8 mouse cellular contexts compared by ENCODE assay signal in the genomic region with DNA sequence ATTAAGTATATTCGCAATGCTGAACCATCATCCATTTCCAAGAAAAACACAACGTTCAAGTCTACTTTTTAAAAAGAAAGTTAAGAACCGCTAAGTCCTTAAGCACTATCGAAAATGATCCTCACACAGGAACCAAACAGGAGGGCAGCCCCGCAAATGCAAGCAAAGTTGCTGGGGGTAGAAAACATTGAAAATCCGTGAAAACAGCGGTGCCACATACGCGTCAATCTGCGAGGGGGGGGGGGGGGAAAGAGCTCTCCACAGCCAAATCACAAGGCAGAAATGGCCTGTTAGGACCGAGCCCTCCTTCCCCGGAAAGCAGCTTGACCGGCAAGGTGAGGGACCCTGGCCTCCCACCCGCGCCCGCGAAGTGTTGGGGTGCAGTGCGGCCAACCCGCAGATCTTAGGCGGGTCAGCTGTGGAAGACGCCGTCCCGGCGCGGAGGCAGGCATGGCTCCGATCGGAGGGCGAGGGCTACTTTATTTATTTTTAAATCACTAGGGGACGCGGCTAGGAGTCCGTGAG. TPM values are rescaled to one million over a fixed set of nuclear protein-coding genes. Genes with fewer than 3 reads are reported as not detected.
DNase-seq lines count a peak whose midpoint lies in the region; ATAC-seq and TF ChIP-seq lines count a peak whose summit lies in the region.
"Had no signal": no experiment of that assay in that cellular context is flagged by ENCODE, and none has a peak within 500 bp of the region (broad histone marks: within the 10 kb centered on the region; RNA-seq: fewer than 3 reads in every experiment).

No protein-coding gene starts in this region.

- peaks cover 3% of the 10 kb centered on the region for H3K4me1 ChIP-seq in thymus, adult 2 months (replicated peaks; ENCODE audit: control insufficient read depth, insufficient read depth, low read length)
- H3K4me1 ChIP-seq in forebrain, embryonic 12.5 days: peaks cover 13% of the 10 kb centered on the region
- H3K4me1 ChIP-seq in liver, embryonic 12.5 days: peaks cover 38% of the 10 kb centered on the region

- TF ChIP-seq POLR2A in thymus, adult 2 months (IDR thresholded peaks at IDR 0.05; ENCODE audit: control insufficient read depth, extremely low read depth, insufficient read depth, low read length, poor library complexity): no peak

- H3K27ac ChIP-seq in thymus, adult 2 months (ENCODE audit: control insufficient read depth, insufficient read depth, low read length): no peak overlapping the region
- peak overlapping the region; percentile 94 for H3K27ac ChIP-seq in forebrain, embryonic 12.5 days
- H3K27ac ChIP-seq in liver, embryonic 12.5 days: peak overlapping the region; percentile 91

- 1% methylated on average over 31 of the region's 31 CpGs for WGBS in thymus, adult 2 months
- WGBS in forebrain, embryonic 12.5 days: 1% methylated on average over 31 of the region's 31 CpGs
- 2% methylated on average over 31 of the region's 31 CpGs for WGBS in liver, embryonic 12.5 days (ENCODE audit: insufficient replicate concordance)

- H3K9ac ChIP-seq in forebrain, embryonic 12.5 days: peak overlapping the region; percentile 91
- H3K9ac ChIP-seq in liver, embryonic 12.5 days: peak overlapping the region; percentile 94

- no peak for TF ChIP-seq CTCF in thymus, adult 2 months (IDR thresholded peaks at IDR 0.05; ENCODE audit: borderline replicate concordance, control insufficient read depth, extremely low read depth, insufficient read depth, low read length, poor library complexity)

- H3K9me3 ChIP-seq in forebrain, embryonic 12.5 days: no peaks in the 10 kb centered on the region
- no peaks in the 10 kb centered on the region for H3K9me3 ChIP-seq in liver, embryonic 12.5 days (replicated peaks)

- no peaks in the 10 kb centered on the region for H3K27me3 ChIP-seq in thymus, adult 2 months (ENCODE audit: control insufficient read depth, insufficient read depth, low read length)
- no peaks in the 10 kb centered on the region for H3K27me3 ChIP-seq in forebrain, embryonic 12.5 days
- H3K27me3 ChIP-seq in liver, embryonic 12.5 days (replicated peaks): no peaks in the 10 kb centered on the region

- peaks cover 18% of the 10 kb centered on the region for H3K36me3 ChIP-seq in thymus, adult 2 months (ENCODE audit: control insufficient read depth, insufficient read depth, low read length)
- H3K36me3 ChIP-seq in forebrain, embryonic 12.5 days (replicated peaks): peaks cover 14% of the 10 kb centered on the region
- H3K36me3 ChIP-seq in liver, embryonic 12.5 days: peaks cover 28% of the 10 kb centered on the region

- H3K4me3 ChIP-seq in thymus, adult 2 months (ENCODE audit: control insufficient read depth, insufficient read depth, low read length): peak overlapping the region; percentile 68
- peak overlapping the region; percentile 89 for H3K4me3 ChIP-seq in forebrain, embryonic 12.5 days (replicated peaks)
- peak overlapping the region; percentile 93 for H3K4me3 ChIP-seq in liver, embryonic 12.5 days

- DNase-seq in thymus, adult 2 months: no peak
- DNase-seq in thymus, postnatal 4 days: no peak
- DNase-seq in testis, postnatal 14 days (ENCODE audit: low spot score): peak; percentile 72
- DNase-seq in adrenal gland, adult 2 months: no peak
- no peak for DNase-seq in right cerebral cortex, postnatal 14 days

- ATAC-seq in forebrain, embryonic 12.5 days (ENCODE audit: low FRiP score): no peak
- ATAC-seq in liver, embryonic 12.5 days: no peak

- H3K4me2 ChIP-seq in forebrain, embryonic 12.5 days: peak overlapping the region; percentile 93
- H3K4me2 ChIP-seq in liver, embryonic 12.5 days: peak overlapping the region; percentile 95

RNA-seq across cellular contexts. Expression of a gene that starts 0.9 kb away (rescaled TPM):
- polyA plus RNA-seq in thymus, adult 2 months (2012; rRNA removed): 64.0 and 93.8 TPM in 2 replicates
- 740 and 788 TPM in 2 replicates for polyA plus RNA-seq in forebrain, embryonic 12.5 days (2016; fragmentation: Nextera tagmentation; extraction: Ambion mirVana)
- polyA plus RNA-seq in liver, embryonic 12.5 days (2016; fragmentation: Nextera tagmentation; extraction: Ambion mirVana): 380 and 430 TPM in 2 replicates
- 10 to 100 TPM in 1 of 2 experiments, 1 to 10 TPM in 1; 5.6 to 14.2 TPM for total RNA-seq in adrenal gland, adult 2 months (2021)
- polyA plus RNA-seq in adrenal gland, adult 2 months (2012; rRNA removed): 1.8 and 2.1 TPM in 2 replicates

RNA-seq across cellular contexts. Expression of a gene that starts 23.2 kb away (rescaled TPM):
- 19.4 and 27.6 TPM in 2 replicates for polyA plus RNA-seq in thymus, adult 2 months (2012; rRNA removed)
- 128 and 131 TPM in 2 replicates for polyA plus RNA-seq in forebrain, embryonic 12.5 days (2016; fragmentation: Nextera tagmentation; extraction: Ambion mirVana)
- 26.9 and 27.8 TPM in 2 replicates for polyA plus RNA-seq in liver, embryonic 12.5 days (2016; fragmentation: Nextera tagmentation; extraction: Ambion mirVana)
- 10 to 100 TPM; 13.3 to 13.7 TPM for total RNA-seq in adrenal gland, adult 2 months (2021)
- 8.9 and 12.9 TPM in 2 replicates for polyA plus RNA-seq in adrenal gland, adult 2 months (2012; rRNA removed)

RNA-seq across cellular contexts. Expression of a gene that starts 55.1 kb away (rescaled TPM):
- 0.16 TPM in 1 of 2 replicates, not detected in the other for polyA plus RNA-seq in thymus, adult 2 months (2012; rRNA removed)
- 0.81 and 1.4 TPM in 2 replicates for polyA plus RNA-seq in forebrain, embryonic 12.5 days (2016; fragmentation: Nextera tagmentation; extraction: Ambion mirVana)
- 0.18 TPM in 1 of 2 replicates, not detected in the other for polyA plus RNA-seq in liver, embryonic 12.5 days (2016; fragmentation: Nextera tagmentation; extraction: Ambion mirVana)
- under 1 TPM in 1 of 2 experiments, not detected in 1; 0.45 TPM for total RNA-seq in adrenal gland, adult 2 months (2021)
- polyA plus RNA-seq in adrenal gland, adult 2 months (2012; rRNA removed): 0.22 TPM in 1 of 2 replicates, not detected in the other
- total RNA-seq: common myeloid progenitor, adult 5-6 weeks had no signal

Comparison
In these comparisons a context has a peak if more than half of its experiments do, and no peak if none do; other contexts are left out.
1. RNA of a gene that starts 0.9 kb away (polyA plus RNA-seq): 740 to 788 TPM in forebrain, embryonic 12.5 days, 380 to 430 TPM in liver, embryonic 12.5 days and 64.0 to 93.8 TPM in thymus, adult 2 months; 1.8 to 2.1 TPM in adrenal gland, adult 2 months; every median in the first group is over 10 times any median in the second.
2. Peak in every context shown above with its lines, with median percentiles within 50 percentile points of each other: H3K4me3 ChIP-seq.